Mouse (Mus musculus): ENCODE measurements around the gene Ggact.

Ggact gene

DNA sequence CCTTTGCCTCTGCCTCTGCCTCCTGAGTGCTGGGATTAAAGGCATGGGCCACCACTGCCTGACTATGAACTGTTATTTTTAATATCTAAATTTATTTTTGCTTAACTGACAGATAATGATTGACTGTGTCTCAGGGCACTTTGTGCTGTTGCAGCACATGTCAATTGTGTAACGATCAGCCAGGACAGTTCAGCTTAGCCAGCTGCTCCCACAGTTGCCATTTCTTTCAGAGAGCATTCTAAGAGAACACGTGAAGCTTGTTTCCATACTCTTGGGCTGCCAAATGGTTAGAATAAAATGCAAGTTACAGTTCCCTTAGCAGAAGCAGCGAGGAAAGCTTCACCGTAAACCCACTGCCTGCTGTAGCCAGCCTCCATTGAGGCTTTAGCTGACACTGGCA lies 113.3 kb downstream of the Ggact start:
- in situ Hi-C loops (cut with MboI; ENCODE audit: unreplicated experiment in 2 of 2): no loop called here

DNA sequence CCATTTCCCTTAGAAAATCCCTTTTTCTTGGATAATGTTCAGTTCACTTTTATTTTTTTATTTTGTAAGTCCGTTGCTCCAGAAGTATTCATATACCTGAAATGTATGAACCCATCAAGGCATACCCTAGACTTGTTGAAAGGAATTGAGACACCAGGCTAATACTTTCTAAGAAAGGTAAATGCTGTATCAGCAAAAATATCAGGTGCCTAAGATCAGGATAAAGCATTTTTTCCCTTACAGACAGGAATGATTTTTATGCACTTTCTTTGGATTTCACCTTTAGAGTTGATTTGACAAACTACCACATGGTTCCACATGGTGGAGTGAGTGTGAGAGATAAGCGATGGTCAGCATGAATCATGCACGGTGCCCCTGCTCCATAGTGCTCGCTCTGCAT lies 120.2 kb downstream of the Ggact start:
- in situ Hi-C loops (cut with MboI; ENCODE audit: unreplicated experiment in 2 of 2): no loop called here

DNA sequence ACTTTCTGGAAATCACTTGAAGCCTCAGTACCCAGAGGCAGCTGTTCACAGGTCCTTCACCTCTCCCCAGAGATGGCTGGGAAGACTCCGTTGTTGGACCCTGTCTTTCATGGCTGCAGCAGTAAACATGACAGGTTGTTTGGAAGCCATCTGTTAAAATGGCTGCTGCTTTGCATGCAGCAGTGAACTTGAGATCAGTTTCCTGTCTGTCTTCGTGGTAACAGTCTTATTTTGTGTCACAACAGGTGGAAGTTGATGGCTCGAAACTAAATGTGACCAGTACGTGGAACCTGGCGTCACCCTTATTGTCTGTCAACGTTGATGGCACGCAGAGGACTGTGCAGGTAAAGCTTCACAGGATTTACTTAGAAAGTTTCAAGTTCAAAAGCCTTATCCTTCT lies 123.4 kb downstream of the Ggact start:
- in situ Hi-C loops (cut with MboI; ENCODE audit: unreplicated experiment in 2 of 2): no loop called here

DNA sequence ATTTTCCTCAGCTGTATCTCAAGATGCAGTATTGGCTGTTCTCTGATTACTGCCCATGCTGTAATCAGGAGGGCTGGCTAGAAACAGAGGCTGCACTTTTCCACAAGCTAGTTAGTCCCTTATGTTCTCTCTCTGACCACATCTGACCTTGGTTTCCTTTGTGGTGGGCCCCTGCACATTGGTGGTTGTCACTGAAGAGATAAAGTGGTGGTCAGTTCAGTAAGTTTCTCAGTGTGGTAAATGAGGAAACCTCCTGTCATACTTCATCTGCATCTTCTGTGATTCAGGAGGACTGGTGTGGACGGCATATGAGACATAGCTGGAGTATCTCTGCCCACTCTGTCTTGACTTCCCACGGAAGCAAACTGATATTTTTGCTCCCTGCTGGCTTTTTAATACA lies 125.4 kb downstream of the Ggact start:
- in situ Hi-C loops (cut with MboI; ENCODE audit: unreplicated experiment in 2 of 2): no loop called here

DNA sequence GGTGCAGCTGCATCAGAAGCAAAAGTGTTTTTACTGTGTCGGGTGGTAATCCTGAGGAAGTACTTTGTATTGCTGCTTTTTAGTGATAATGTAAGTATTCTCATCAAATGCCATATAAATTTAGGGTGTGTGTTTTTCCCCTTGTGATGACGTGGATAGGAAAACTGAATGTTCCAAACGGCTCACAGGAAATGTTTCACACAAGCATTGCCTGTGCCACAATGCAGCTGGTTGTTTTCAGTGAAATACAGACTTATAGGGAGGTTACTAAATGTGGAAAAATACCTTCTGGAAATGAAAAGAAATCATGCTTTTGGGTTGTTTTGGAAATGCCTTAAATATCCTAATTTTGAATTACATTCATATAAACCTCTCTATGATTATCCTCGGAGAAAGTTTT lies 128.9 kb downstream of the Ggact start:
- in situ Hi-C loops (cut with MboI; ENCODE audit: unreplicated experiment in 2 of 2): no loop called here

DNA sequence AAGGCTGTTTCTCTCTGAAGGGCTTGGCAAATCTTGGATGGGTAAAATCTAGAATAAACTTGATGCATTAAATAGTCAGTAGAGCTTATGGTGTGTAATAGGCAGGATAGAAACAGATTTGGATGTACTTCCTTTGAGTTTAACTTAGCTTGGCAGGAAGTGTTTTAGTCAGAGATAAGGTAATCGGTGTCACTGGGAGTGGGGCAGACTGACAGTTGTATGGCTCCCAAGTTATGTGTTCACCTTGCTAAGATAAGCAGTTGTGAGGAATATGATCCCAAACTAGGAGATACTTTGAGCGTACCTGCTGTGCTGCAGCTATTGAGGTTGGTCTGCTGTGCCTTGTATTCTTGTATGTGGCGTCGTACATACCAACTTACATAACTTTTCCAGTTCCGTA lies 147.1 kb downstream of the Ggact start:
- in situ Hi-C loops (cut with MboI; ENCODE audit: unreplicated experiment in 2 of 2): no loop called here

Measured in v-Abl transformed pro-B cells (cell line).